ENCODE assay signal across 26 mouse cellular contexts in the genomic region with DNA sequence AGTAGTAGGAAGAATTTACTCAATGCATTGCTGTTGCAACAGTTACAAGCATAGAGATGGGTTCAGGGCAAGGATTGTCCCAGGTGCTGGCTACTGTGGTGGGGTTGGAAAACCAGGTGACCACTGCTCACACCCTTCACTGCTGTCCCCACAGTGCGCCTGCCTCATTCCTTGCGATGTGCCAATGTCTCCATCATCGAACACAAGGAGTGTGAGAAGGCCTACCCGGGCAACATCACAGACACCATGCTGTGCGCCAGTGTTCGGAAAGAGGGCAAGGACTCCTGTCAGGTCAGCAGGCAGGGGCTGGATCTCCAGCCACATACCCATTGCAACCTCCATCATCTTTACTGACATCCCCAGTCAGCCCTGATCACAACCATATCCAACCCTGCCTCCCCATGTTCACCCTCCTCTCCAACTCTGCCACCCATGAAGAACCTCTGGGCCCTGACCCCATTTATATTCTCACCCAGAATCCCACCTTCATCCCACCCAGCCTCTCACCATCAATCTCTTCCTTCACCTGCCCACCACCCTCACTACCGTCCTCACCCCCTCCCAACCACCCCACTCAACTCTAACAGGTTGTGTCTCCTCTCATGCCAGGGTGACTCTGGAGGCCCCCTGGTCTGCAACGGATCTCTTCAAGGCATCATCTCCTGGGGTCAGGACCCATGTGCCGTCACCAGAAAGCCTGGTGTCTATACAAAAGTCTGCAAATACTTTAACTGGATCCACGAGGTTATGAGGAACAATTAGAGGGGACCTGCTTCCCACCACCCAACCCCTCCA. TPM values are rescaled to one million over a fixed set of nuclear protein-coding genes. Genes with fewer than 3 reads are reported as not detected.
DNase-seq lines count a peak whose midpoint lies in the region; ATAC-seq and TF ChIP-seq lines count a peak whose summit lies in the region.
"Had no signal": no experiment of that assay in that cellular context is flagged by ENCODE, and none has a peak within 500 bp of the region (broad histone marks: within the 10 kb centered on the region; RNA-seq: fewer than 3 reads in every experiment).

No protein-coding gene starts in this region.

- no peak overlapping the region for H3K9ac ChIP-seq in intestine, embryonic 14.5 days (ENCODE audit: low read length)
- no peak overlapping the region for H3K9ac ChIP-seq in intestine, postnatal 0 days (ENCODE audit: low read depth, low read length)
- H3K9ac ChIP-seq in neural tube, embryonic 15.5 days (replicated peaks) = no peak overlapping the region
- H3K9ac ChIP-seq: embryonic facial prominence, embryonic 12.5 days; forebrain, embryonic 13.5 days; hindbrain, embryonic 12.5 days had no signal

- H3K27ac ChIP-seq in intestine, embryonic 14.5 days (ENCODE audit: low read depth) = no peak overlapping the region
- no peak overlapping the region for H3K27ac ChIP-seq in intestine, postnatal 0 days (ENCODE audit: low read depth, low read length)
- no peak overlapping the region for H3K27ac ChIP-seq in neural tube, embryonic 15.5 days (replicated peaks)
- H3K27ac ChIP-seq: embryonic facial prominence, embryonic 12.5 days; forebrain, embryonic 13.5 days; gastrocnemius, adult 2 months; heart, embryonic 10.5 days; hindbrain, embryonic 12.5 days had no signal

- 86% methylated on average over 10 of the region's 10 CpGs for WGBS in intestine, embryonic 14.5 days
- WGBS in intestine, postnatal 0 days = 89% methylated on average over 10 of the region's 10 CpGs
- WGBS in neural tube, embryonic 15.5 days = 90% methylated on average over 10 of the region's 10 CpGs

- H3K36me3 ChIP-seq in intestine, embryonic 14.5 days (ENCODE audit: control insufficient read depth, insufficient read depth, low read length) = no peaks in the 10 kb centered on the region
- H3K36me3 ChIP-seq in intestine, postnatal 0 days (ENCODE audit: control insufficient read depth, insufficient read depth) = no peaks in the 10 kb centered on the region
- H3K36me3 ChIP-seq in neural tube, embryonic 15.5 days = no peaks in the 10 kb centered on the region
- H3K36me3 ChIP-seq: embryonic facial prominence, embryonic 12.5 days; heart, embryonic 10.5 days; hindbrain, embryonic 12.5 days had no signal

- no peaks in the 10 kb centered on the region for H3K4me1 ChIP-seq in intestine, embryonic 14.5 days (replicated peaks; ENCODE audit: control insufficient read depth, insufficient read depth, low read length)
- 0 out of 2 replicates have a peak, but pooled peaks cover 2% of the 10 kb centered on the region for H3K4me1 ChIP-seq in intestine, postnatal 0 days (replicated peaks; ENCODE audit: control insufficient read depth, insufficient read depth, low read length)
- peaks cover 5% of the 10 kb centered on the region; the same call in 1 of the 2 replicates for H3K4me1 ChIP-seq in neural tube, embryonic 15.5 days
- H3K4me1 ChIP-seq: embryonic facial prominence, embryonic 12.5 days; forebrain, embryonic 13.5 days had no signal

- no peak for ATAC-seq in intestine, embryonic 14.5 days (replicated peaks; ENCODE audit: low FRiP score, low TSS enrichment, low read depth)
- no peak for ATAC-seq in intestine, postnatal 0 days
- no peak for ATAC-seq in neural tube, embryonic 15.5 days (ENCODE audit: low FRiP score)
- ATAC-seq in erythroblast, adult 5-6 weeks (replicated peaks; ENCODE audit: low FRiP score, poor library complexity, severe bottlenecking) = no peak
- ATAC-seq: activated CD4-positive, CD25-positive, alpha-beta regulatory T cell, adult 4 months; forebrain, embryonic 13.5 days; Patski had no signal

- no peak for TF ChIP-seq CTCF in intestine, postnatal 0 days (IDR thresholded peaks at IDR 0.05; ENCODE audit: low read depth)

- H3K4me3 ChIP-seq in intestine, embryonic 14.5 days (ENCODE audit: low read depth, low read length) = no peak overlapping the region
- H3K4me3 ChIP-seq in intestine, postnatal 0 days (ENCODE audit: low read depth, low read length) = no peak overlapping the region
- H3K4me3 ChIP-seq in neural tube, embryonic 15.5 days (replicated peaks) = no peak overlapping the region
- H3K4me3 ChIP-seq: embryonic facial prominence, embryonic 12.5 days; forebrain, embryonic 13.5 days; gastrocnemius, adult 2 months; heart, embryonic 10.5 days; hindbrain, embryonic 12.5 days had no signal

- no peaks in the 10 kb centered on the region for H3K9me3 ChIP-seq in intestine, embryonic 14.5 days (ENCODE audit: control insufficient read depth, low read length)
- no peaks in the 10 kb centered on the region for H3K9me3 ChIP-seq in intestine, postnatal 0 days (ENCODE audit: control insufficient read depth)
- no peaks in the 10 kb centered on the region for H3K9me3 ChIP-seq in neural tube, embryonic 15.5 days (replicated peaks)
- H3K9me3 ChIP-seq: embryonic facial prominence, embryonic 12.5 days; forebrain, embryonic 13.5 days; heart, embryonic 10.5 days; hindbrain, embryonic 12.5 days had no signal

- no peaks in the 10 kb centered on the region; the same call in 1 of the 2 replicates for H3K27me3 ChIP-seq in intestine, embryonic 14.5 days (replicated peaks; ENCODE audit: control insufficient read depth, insufficient read depth, low read length)
- H3K27me3 ChIP-seq in intestine, postnatal 0 days (replicated peaks; ENCODE audit: control insufficient read depth, insufficient read depth, low read length) = 0 out of 2 replicates have a peak, but pooled peaks cover 6% of the 10 kb centered on the region
- peaks cover 4% of the 10 kb centered on the region for H3K27me3 ChIP-seq in neural tube, embryonic 15.5 days (replicated peaks)
- H3K27me3 ChIP-seq: Patski had no signal

- H3K4me2 ChIP-seq in intestine, embryonic 14.5 days (ENCODE audit: low read length) = no peak overlapping the region
- H3K4me2 ChIP-seq in intestine, postnatal 0 days (replicated peaks; ENCODE audit: low read depth) = no peak overlapping the region
- H3K4me2 ChIP-seq in neural tube, embryonic 15.5 days = no peak overlapping the region
- H3K4me2 ChIP-seq: embryonic facial prominence, embryonic 12.5 days; forebrain, embryonic 13.5 days; hindbrain, embryonic 12.5 days had no signal

- DNase-seq in intestine, embryonic 14.5 days (ENCODE audit: low spot score) = peak; percentile 24
- DNase-seq in neural tube, embryonic 10.5 days (ENCODE audit: extremely low spot score, low spot score) = peak; percentile 7
- peak; percentile 2 for DNase-seq in urinary bladder, postnatal 14 days (ENCODE audit: low spot score)
- DNase-seq in urinary bladder, adult 18-20 months (ENCODE audit: low spot score in 2 of 2) = no peak
- DNase-seq: adrenal gland, postnatal 14 days; cerebellum, adult 11-12 months; cerebellum, adult 9-10 months; cerebellum, postnatal 25 days; gastrocnemius, adult 2 months; gastrocnemius, postnatal 25 days; heart, postnatal 10 days had no signal

RNA-seq across cellular contexts. Expression of a gene that starts 2.5 kb away (rescaled TPM):
- polyA plus RNA-seq in intestine, embryonic 14.5 days (2014; fragmentation: Nextera tagmentation; extraction: Ambion mirVana) = 1.1 and 1.4 TPM in 2 replicates
- 0.33 TPM in 1 of 2 replicates, not detected in the other for polyA plus RNA-seq in intestine, postnatal 0 days (2015; fragmentation: Nextera tagmentation; extraction: Ambion mirVana)
- polyA plus RNA-seq in neural tube, embryonic 15.5 days (2015; fragmentation: Nextera tagmentation; extraction: Ambion mirVana) = 0.10 and 0.51 TPM in 2 replicates
- not detected in 2 replicates for total RNA-seq in erythroblast, adult 5-6 weeks (2015; ENCODE audit: low replicate concordance)
- total RNA-seq in erythroblast, adult 5-6 weeks (2017; ENCODE audit: low replicate concordance) = not detected in 2 replicates
- total RNA-seq: adrenal gland, postnatal 14 days; CH12.LX; granulocyte monocyte progenitor cell, adult 5-6 weeks; heart, postnatal 10 days; heart, postnatal 4 days had no signal
- polyA plus RNA-seq: forebrain, embryonic 13.5 days; Patski had no signal

RNA-seq across cellular contexts. Expression of a gene that starts 4.0 kb away (rescaled TPM):
- polyA plus RNA-seq in intestine, embryonic 14.5 days (2014; fragmentation: Nextera tagmentation; extraction: Ambion mirVana) = not detected in 2 replicates
- polyA plus RNA-seq in intestine, postnatal 0 days (2015; fragmentation: Nextera tagmentation; extraction: Ambion mirVana) = 0.21 TPM in 1 of 2 replicates, not detected in the other
- 0.33 TPM in 1 of 2 replicates, not detected in the other for polyA plus RNA-seq in neural tube, embryonic 15.5 days (2015; fragmentation: Nextera tagmentation; extraction: Ambion mirVana)
- total RNA-seq in erythroblast, adult 5-6 weeks (2015; ENCODE audit: low replicate concordance) = not detected in 2 replicates
- not detected in 2 replicates for total RNA-seq in erythroblast, adult 5-6 weeks (2017; ENCODE audit: low replicate concordance)
- total RNA-seq: adrenal gland, adult 18-20 months; adrenal gland, postnatal 14 days; CH12.LX; gastrocnemius, postnatal 25 days; granulocyte monocyte progenitor cell, adult 5-6 weeks; heart, postnatal 10 days; heart, postnatal 4 days had no signal
- polyA plus RNA-seq: cortical plate, adult 2 months; forebrain, embryonic 13.5 days; heart, embryonic 10.5 days; heart, embryonic 14.5 days; Patski had no signal

RNA-seq across cellular contexts. Expression of a gene that starts 9.7 kb away (rescaled TPM):
- not detected in 2 replicates for polyA plus RNA-seq in intestine, embryonic 14.5 days (2014; fragmentation: Nextera tagmentation; extraction: Ambion mirVana)
- polyA plus RNA-seq in intestine, postnatal 0 days (2015; fragmentation: Nextera tagmentation; extraction: Ambion mirVana) = not detected in 2 replicates
- polyA plus RNA-seq in neural tube, embryonic 15.5 days (2015; fragmentation: Nextera tagmentation; extraction: Ambion mirVana) = not detected in 2 replicates
- not detected in 2 replicates for total RNA-seq in erythroblast, adult 5-6 weeks (2015; ENCODE audit: low replicate concordance)
- not detected in 2 replicates for total RNA-seq in erythroblast, adult 5-6 weeks (2017; ENCODE audit: low replicate concordance)
- total RNA-seq: adrenal gland, adult 18-20 months; adrenal gland, postnatal 14 days; CH12.LX; gastrocnemius, adult 2 months; gastrocnemius, postnatal 25 days; granulocyte monocyte progenitor cell, adult 5-6 weeks; heart, postnatal 10 days; heart, postnatal 4 days had no signal
- polyA plus RNA-seq: activated CD4-positive, CD25-positive, alpha-beta regulatory T cell, adult 4 months; cortical plate, adult 2 months; embryonic facial prominence, embryonic 12.5 days; forebrain, embryonic 13.5 days; heart, embryonic 10.5 days; heart, embryonic 14.5 days; hindbrain, embryonic 12.5 days; Patski had no signal

RNA-seq across cellular contexts. Expression of a gene that starts 13.3 kb away (rescaled TPM):
- not detected in 2 replicates for polyA plus RNA-seq in intestine, embryonic 14.5 days (2014; fragmentation: Nextera tagmentation; extraction: Ambion mirVana)
- not detected in 2 replicates for polyA plus RNA-seq in intestine, postnatal 0 days (2015; fragmentation: Nextera tagmentation; extraction: Ambion mirVana)
- 0.23 TPM in 1 of 2 replicates, not detected in the other for polyA plus RNA-seq in neural tube, embryonic 15.5 days (2015; fragmentation: Nextera tagmentation; extraction: Ambion mirVana)
- total RNA-seq in erythroblast, adult 5-6 weeks (2015; ENCODE audit: low replicate concordance) = not detected in 2 replicates
- not detected in 2 replicates for total RNA-seq in erythroblast, adult 5-6 weeks (2017; ENCODE audit: low replicate concordance)
- total RNA-seq: adrenal gland, adult 18-20 months; adrenal gland, postnatal 14 days; gastrocnemius, adult 2 months; gastrocnemius, postnatal 25 days; granulocyte monocyte progenitor cell, adult 5-6 weeks; heart, postnatal 10 days; heart, postnatal 4 days had no signal
- polyA plus RNA-seq: activated CD4-positive, CD25-positive, alpha-beta regulatory T cell, adult 4 months; cortical plate, adult 2 months; forebrain, embryonic 13.5 days; heart, embryonic 10.5 days; heart, embryonic 14.5 days; hindbrain, embryonic 12.5 days; Patski had no signal

RNA-seq across cellular contexts. Expression of a gene that starts 19.0 kb away (rescaled TPM):
- polyA plus RNA-seq in intestine, embryonic 14.5 days (2014; fragmentation: Nextera tagmentation; extraction: Ambion mirVana) = 26.7 and 29.9 TPM in 2 replicates
- polyA plus RNA-seq in intestine, postnatal 0 days (2015; fragmentation: Nextera tagmentation; extraction: Ambion mirVana) = 3.0 and 3.5 TPM in 2 replicates
- polyA plus RNA-seq in neural tube, embryonic 15.5 days (2015; fragmentation: Nextera tagmentation; extraction: Ambion mirVana) = 12.6 and 15.5 TPM in 2 replicates
- 6.1 TPM in 1 of 2 replicates, not detected in the other for total RNA-seq in erythroblast, adult 5-6 weeks (2015; ENCODE audit: low replicate concordance)
- 0.56 and 8.3 TPM in 2 replicates for total RNA-seq in erythroblast, adult 5-6 weeks (2017; ENCODE audit: low replicate concordance)
- polyA plus RNA-seq: Patski had no signal

Comparison
In these comparisons a context has a peak if more than half of its experiments do, and no peak if none do; other contexts are left out.
1. DNase-seq: peak in intestine, embryonic 14.5 days (single experiment), neural tube, embryonic 10.5 days (single experiment) and urinary bladder, postnatal 14 days (single experiment); none in urinary bladder, adult 18-20 months (0 of 2).